Comparison of ENCODE assay signal across 25 mouse cellular contexts in genomic region chr8:45677854-45678241, GRCm38 (mm10).
DNase-seq lines count a peak whose midpoint lies in the region; ATAC-seq lines count a peak whose summit lies in the region.
"Had no signal": no experiment of that assay in that cellular context is flagged by ENCODE, and none has a peak within 500 bp of the region (broad histone marks: within the 10 kb centered on the region; RNA-seq: fewer than 3 reads in every experiment).

No protein-coding gene starts in this region.

- peak overlapping the region; percentile 65; the same call in 1 of the 2 replicates for H3K27ac ChIP-seq in forebrain, embryonic 12.5 days
- no peak overlapping the region for H3K27ac ChIP-seq in forebrain, embryonic 10.5 days
- no peak overlapping the region for H3K27ac ChIP-seq in forebrain, embryonic 16.5 days (ENCODE audit: low read length)
- no peak overlapping the region for H3K27ac ChIP-seq in heart, embryonic 10.5 days
- H3K27ac ChIP-seq: embryonic facial prominence, embryonic 10.5 days; embryonic facial prominence, embryonic 13.5 days; heart, adult 2 months; hindbrain, embryonic 10.5 days; hindbrain, embryonic 15.5 days had no signal

- 50% methylated on average over 3 of the region's 3 CpGs for WGBS in forebrain, embryonic 12.5 days
- 84% methylated on average over 3 of the region's 3 CpGs for WGBS in forebrain, embryonic 10.5 days
- WGBS in forebrain, embryonic 16.5 days, result 22% methylated on average over 3 of the region's 3 CpGs
- WGBS in heart, embryonic 10.5 days, result 97% methylated on average over 3 of the region's 3 CpGs

- peaks cover 25% of the 10 kb centered on the region for H3K4me1 ChIP-seq in forebrain, embryonic 12.5 days
- peaks cover 36% of the 10 kb centered on the region for H3K4me1 ChIP-seq in forebrain, embryonic 10.5 days
- H3K4me1 ChIP-seq in forebrain, embryonic 16.5 days (replicated peaks; ENCODE audit: control insufficient read depth, insufficient read depth, low read length), result peaks cover 17% of the 10 kb centered on the region
- peaks cover 6% of the 10 kb centered on the region; the same call in 1 of the 2 replicates for H3K4me1 ChIP-seq in heart, embryonic 10.5 days

- no peak for DNase-seq in forebrain, embryonic 10.5 days (ENCODE audit: extremely low spot score, low spot score)
- DNase-seq in heart, adult 11 months, result peak; percentile 4
- no peak for DNase-seq in heart, postnatal 36 days
- DNase-seq in Muller cell, postnatal 12 days (ENCODE audit: inconsistent ontology term), result peak; percentile 86
- DNase-seq in heart, embryonic 10.5 days (ENCODE audit: low spot score), result no peak
- DNase-seq: adrenal gland, postnatal 10 days; adrenal gland, postnatal 36 days; cerebellum, adult 11 months; cerebellum, adult 2 months; cerebellum, postnatal 10 days; cerebellum, postnatal 36 days; gastrocnemius, postnatal 25 days; heart, adult 2 months; kidney, adult 2 months had no signal

- no peak overlapping the region for H3K9ac ChIP-seq in forebrain, embryonic 12.5 days
- no peak overlapping the region for H3K9ac ChIP-seq in forebrain, embryonic 16.5 days (replicated peaks; ENCODE audit: low read depth, low read length)
- H3K9ac ChIP-seq: embryonic facial prominence, embryonic 13.5 days; hindbrain, embryonic 15.5 days had no signal

- no peak overlapping the region for H3K4me2 ChIP-seq in forebrain, embryonic 12.5 days
- H3K4me2 ChIP-seq in forebrain, embryonic 16.5 days (ENCODE audit: low read length), result no peak overlapping the region
- H3K4me2 ChIP-seq: embryonic facial prominence, embryonic 13.5 days; heart, embryonic 11.5 days; hindbrain, embryonic 15.5 days had no signal

- no peaks in the 10 kb centered on the region for H3K27me3 ChIP-seq in forebrain, embryonic 12.5 days
- H3K27me3 ChIP-seq in forebrain, embryonic 10.5 days (ENCODE audit: poor library complexity, severe bottlenecking), result no peaks in the 10 kb centered on the region
- H3K27me3 ChIP-seq in forebrain, embryonic 16.5 days (replicated peaks; ENCODE audit: control insufficient read depth, insufficient read depth, low read length), result no peaks in the 10 kb centered on the region
- no peaks in the 10 kb centered on the region for H3K27me3 ChIP-seq in heart, embryonic 10.5 days (ENCODE audit: insufficient read depth, poor library complexity, severe bottlenecking)
- H3K27me3 ChIP-seq: embryonic facial prominence, embryonic 13.5 days; hindbrain, embryonic 15.5 days; Patski had no signal

- H3K4me3 ChIP-seq in forebrain, embryonic 12.5 days (replicated peaks), result no peak overlapping the region
- no peak overlapping the region for H3K4me3 ChIP-seq in forebrain, embryonic 10.5 days
- no peak overlapping the region for H3K4me3 ChIP-seq in forebrain, embryonic 16.5 days (replicated peaks; ENCODE audit: low read length)
- H3K4me3 ChIP-seq in heart, embryonic 10.5 days, result no peak overlapping the region
- H3K4me3 ChIP-seq: embryonic facial prominence, embryonic 10.5 days; embryonic facial prominence, embryonic 13.5 days; erythroblast, embryonic 14.5 days; heart, adult 2 months; hindbrain, embryonic 10.5 days; hindbrain, embryonic 15.5 days had no signal

- intact Hi-C loops in heart, postnatal 36 days (cut with DNase I), result no loop called here

- ATAC-seq in forebrain, embryonic 12.5 days (ENCODE audit: low FRiP score), result peak; percentile 30; the same call in 1 of the 2 replicates
- ATAC-seq in forebrain, embryonic 16.5 days, result peak; percentile 73
- ATAC-seq in megakaryocyte progenitor cell, adult 5-6 weeks (replicated peaks; ENCODE audit: poor library complexity), result no peak
- ATAC-seq: intestine, postnatal 0 days; Patski had no signal

- no peaks in the 10 kb centered on the region for H3K9me3 ChIP-seq in forebrain, embryonic 12.5 days
- H3K9me3 ChIP-seq in forebrain, embryonic 10.5 days, result no peaks in the 10 kb centered on the region
- H3K9me3 ChIP-seq in forebrain, embryonic 16.5 days (ENCODE audit: control insufficient read depth, low read length), result no peaks in the 10 kb centered on the region
- H3K9me3 ChIP-seq in heart, embryonic 10.5 days, result no peaks in the 10 kb centered on the region
- H3K9me3 ChIP-seq: embryonic facial prominence, embryonic 10.5 days; embryonic facial prominence, embryonic 13.5 days; hindbrain, embryonic 10.5 days; hindbrain, embryonic 15.5 days had no signal

- no peaks in the 10 kb centered on the region for H3K36me3 ChIP-seq in forebrain, embryonic 12.5 days (replicated peaks)
- no peaks in the 10 kb centered on the region for H3K36me3 ChIP-seq in forebrain, embryonic 10.5 days (replicated peaks)
- H3K36me3 ChIP-seq in forebrain, embryonic 16.5 days (ENCODE audit: control insufficient read depth, insufficient read depth), result no peaks in the 10 kb centered on the region
- 0 out of 2 replicates have a peak, but pooled peaks cover 3% of the 10 kb centered on the region for H3K36me3 ChIP-seq in heart, embryonic 10.5 days
- H3K36me3 ChIP-seq: embryonic facial prominence, embryonic 10.5 days; embryonic facial prominence, embryonic 13.5 days; hindbrain, embryonic 10.5 days; hindbrain, embryonic 15.5 days had no signal

Comparison
In these comparisons a context has a peak if more than half of its experiments do, and no peak if none do; other contexts are left out.
1. DNase-seq: peak in heart, adult 11 months (single experiment) and Muller cell, postnatal 12 days (single experiment); none in forebrain, embryonic 10.5 days (single experiment), heart, postnatal 36 days (0 of 2) and heart, embryonic 10.5 days (single experiment).